Mouse (Mus musculus): ENCODE results near the gene Gamt. TPM values are rescaled to one million over a fixed set of nuclear protein-coding genes. Genes with fewer than 3 reads are reported as not detected.

Gene Gamt
- polyA plus RNA-seq (2021; fragmentation: Nextera tagmentation): 42.8 and 50.7 TPM in 2 replicates
- long read RNA-seq, experiment 1, transcript Gamt-202 (6 exons, 988 nt): major isoform, 18 of 21 reads
- long read RNA-seq, experiment 1, partial matches to known transcripts: 1 of 21 reads
- long read RNA-seq, experiment 1, other reads (novel, unspliced or antisense): 0 of 21 reads
- long read RNA-seq, experiment 2, transcript Gamt-202 (6 exons, 988 nt): major isoform, 34 of 41 reads
- long read RNA-seq, experiment 2, partial matches to known transcripts: 4 of 41 reads
- long read RNA-seq, experiment 2, other reads (novel, unspliced or antisense): 3 of 41 reads

DNA sequence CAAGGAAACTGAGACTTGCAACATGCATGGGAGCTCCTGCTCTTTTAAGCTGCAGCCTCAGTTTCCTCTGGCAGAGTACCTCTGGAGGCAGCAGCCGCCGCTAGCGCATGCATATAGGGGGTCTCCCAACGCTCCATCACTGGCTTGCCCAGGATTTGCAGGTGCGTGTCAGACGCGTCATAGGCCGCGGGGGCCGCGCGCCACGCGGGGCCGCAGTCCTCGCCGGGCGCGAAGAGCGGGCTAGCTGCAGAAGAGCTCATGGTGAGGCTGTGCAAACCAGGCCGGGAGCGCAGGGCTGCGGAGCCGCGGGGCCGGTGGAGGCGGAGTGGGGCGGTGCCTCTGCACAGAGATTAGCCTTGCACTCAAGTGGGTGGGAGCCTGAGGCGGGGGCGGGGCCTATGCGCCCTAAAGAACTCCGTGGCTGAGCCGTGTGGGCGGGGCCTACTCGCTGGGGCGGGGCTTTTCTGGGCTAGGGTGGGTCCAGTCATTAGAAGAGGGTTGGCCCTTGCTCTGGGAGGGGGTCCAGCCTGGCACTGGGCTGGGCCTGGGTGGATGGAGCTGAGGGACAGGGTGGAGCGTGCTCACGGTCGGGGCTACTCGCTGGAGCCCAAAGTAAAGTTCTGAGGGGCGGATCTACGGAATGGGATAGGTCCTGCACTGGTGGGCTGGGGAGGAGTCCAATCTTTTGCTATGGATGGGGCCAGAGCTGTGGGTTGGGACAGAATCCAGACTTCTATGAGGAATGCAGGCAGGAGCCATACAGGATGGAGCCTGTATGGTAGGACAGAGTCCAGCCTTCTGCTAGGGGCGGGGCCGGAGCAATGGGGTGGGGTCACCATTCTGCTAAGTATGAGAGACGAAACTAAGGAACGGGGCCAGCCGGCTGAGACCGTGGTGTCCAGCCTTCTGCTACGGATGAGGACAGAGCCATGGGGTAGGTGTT lies at the start of gene Gamt, which contains the start of gene Dazap1:
Gene Gamt, minus strand, starts transcription at position 371 of the 943 bp plus-strand sequence.
Gene Dazap1, plus strand, starts transcription at position 845 of the 943 bp plus-strand sequence.

DNA sequence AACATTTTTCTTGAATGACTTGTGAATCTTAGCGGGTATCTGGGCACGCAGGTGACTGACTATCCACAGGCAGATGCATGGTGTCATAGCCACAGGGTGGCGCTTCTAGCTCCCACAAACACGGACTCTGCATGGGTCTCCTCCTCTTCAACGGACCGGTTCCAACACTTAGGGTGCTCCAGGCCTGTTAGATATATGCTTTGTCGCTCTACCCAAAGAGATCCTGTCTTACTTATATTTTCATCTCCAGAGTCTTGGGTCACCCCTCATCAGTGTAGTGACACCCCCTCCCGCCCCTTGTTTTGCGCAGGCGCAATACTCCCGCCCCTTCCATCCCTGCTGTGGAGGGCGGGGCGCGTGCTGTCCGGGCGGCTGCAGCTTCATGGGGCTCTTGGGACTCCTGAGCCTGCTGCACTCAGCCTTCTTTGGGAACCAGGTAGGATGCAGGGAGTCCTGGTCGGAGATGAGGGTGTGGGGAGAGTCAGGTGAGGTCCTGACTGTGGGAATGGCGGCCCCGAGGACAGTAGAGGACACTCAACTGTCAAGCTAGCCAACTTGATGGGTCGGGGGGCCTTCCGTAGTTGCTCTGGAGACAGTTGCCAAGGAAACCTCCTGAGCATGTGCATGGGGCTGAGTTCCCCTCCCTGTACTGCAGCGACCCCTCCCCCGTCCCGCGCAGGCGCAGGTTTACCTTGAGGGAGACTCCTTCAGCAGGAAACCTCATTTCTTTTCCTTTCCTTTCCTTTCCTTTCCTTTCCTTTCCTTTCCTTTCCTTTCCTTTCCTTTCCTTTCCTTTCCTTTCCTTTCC lies 35.0 kb upstream of the Gamt start, which contains the start of gene Apc2:
Gene Apc2, plus strand, starts transcription at position 360 of the 808 bp plus-strand sequence.

DNA sequence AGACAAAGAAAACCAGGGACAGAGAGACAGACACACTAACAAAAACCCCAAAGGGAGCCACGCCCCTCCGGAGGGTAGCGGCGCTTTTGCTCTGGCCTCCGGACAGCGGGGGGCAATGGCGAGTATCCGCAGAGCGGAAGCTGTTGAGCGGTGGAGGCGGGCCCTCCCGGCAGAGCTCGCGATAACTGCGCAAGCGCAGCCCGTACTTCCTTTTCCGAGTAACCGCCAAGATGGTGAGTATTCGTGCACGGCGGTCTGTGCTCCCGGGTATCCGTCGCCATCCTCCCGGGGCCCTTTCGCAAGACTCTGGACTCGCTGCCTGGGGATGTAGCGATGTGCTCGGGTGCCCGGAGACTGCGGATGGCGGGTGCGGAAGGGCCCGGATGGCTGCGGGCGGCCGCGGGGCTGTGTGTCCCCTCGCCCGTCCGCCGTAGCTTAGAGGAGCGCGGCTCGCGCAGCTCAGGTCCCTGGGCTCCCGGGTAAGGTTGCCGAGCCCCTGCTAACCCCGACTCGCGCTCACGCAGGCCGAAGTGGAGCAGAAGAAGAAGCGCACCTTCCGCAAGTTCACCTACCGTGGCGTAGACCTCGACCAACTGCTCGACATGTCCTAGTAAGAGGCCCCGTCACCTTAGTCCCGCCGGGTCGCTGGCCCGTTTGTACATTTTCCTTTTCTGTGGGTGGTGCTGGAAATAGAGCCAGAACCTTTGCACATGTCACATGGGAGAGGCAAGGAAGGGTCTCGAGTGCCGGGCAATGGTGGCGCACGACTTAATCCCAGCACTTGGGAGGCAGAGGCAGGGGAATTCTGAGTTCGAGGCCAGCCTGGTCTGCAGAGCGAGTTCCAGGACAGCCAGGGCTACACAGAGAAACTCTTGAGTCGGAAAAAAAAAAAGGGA lies 31.7 kb upstream of the Gamt start, which contains the start of gene Rps15:
Gene Rps15, plus strand, starts transcription at position 203 of the 896 bp plus-strand sequence.

GRCm38 (mm10) chr10:80248971-80249640 lies 11.7 kb downstream of the Gamt start, which contains the start of gene Ndufs7:
TSS of gene Ndufs7 (plus strand) at chr10:80249121.

DNA sequence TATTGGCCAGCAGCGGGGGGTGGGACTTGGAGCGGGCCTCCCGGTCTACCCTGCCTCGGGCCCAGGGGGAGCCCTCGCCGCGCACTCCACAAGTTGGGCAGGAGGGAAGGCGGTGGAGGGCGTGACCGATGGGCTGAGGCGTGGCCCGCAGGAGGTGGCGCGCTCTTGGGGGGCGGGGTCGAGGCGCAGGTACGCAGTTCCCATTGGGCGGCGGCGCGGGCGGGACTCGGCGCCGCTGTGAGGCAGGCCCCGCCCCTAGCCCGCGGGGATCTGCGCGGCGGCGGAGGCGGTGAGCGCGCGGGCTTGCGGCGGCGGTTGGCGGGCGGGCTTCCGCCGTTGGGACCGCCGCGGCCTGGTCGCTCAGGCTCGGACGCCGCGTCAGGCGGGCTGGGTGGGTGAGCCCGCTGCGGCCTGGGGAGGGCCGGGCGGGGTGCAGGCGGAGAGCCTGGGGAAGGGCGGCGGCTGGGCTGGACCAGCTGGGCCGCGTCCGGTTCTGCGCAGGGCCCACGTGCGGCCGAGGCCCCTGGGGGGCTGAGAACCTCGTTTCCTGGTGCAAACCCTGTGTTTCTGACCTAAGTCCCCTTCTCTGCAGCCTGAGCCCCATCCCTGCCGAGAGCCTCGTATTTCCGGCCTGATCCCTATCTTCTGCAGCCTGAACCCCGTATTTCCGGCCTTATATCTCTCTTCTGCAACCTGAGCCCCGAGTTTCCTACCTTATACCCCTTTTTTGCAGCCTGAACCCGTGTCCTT lies 34.2 kb downstream of the Gamt start, which contains the start of gene Mum1:
Gene Mum1, plus strand, starts transcription at position 19 of the 750 bp plus-strand sequence.

Other genes starting within 250 kb of the Gamt start
- 1.1 and 1.3 TPM in 2 replicates for gene Arhgap45, start 244.4 kb downstream of the Gamt start, polyA plus RNA-seq (2021; fragmentation: Nextera tagmentation)
- 196 and 262 TPM in 2 replicates for gene Polr2e, start 221.2 kb downstream of the Gamt start, polyA plus RNA-seq (2021; fragmentation: Nextera tagmentation)
- 1,067 and 1,120 TPM in 2 replicates for gene Gpx4, start 213.8 kb downstream of the Gamt start, polyA plus RNA-seq (2021; fragmentation: Nextera tagmentation)
- gene Sbno2, start 155.4 kb downstream of the Gamt start, polyA plus RNA-seq (2021; fragmentation: Nextera tagmentation): 2.7 and 3.4 TPM in 2 replicates
- 13.1 and 20.8 TPM in 2 replicates for gene Stk11, start 145.2 kb downstream of the Gamt start, polyA plus RNA-seq (2021; fragmentation: Nextera tagmentation)
- gene Atp5d, start 122.4 kb downstream of the Gamt start, polyA plus RNA-seq (2021; fragmentation: Nextera tagmentation): 898 and 915 TPM in 2 replicates
- 43.4 and 61.5 TPM in 2 replicates for gene Cbarp, start 120.2 kb downstream of the Gamt start, polyA plus RNA-seq (2021; fragmentation: Nextera tagmentation)
- 4.7 and 33.2 TPM in 2 replicates for gene Midn, start 112.7 kb downstream of the Gamt start, polyA plus RNA-seq (2021; fragmentation: Nextera tagmentation)
- 150 and 175 TPM in 2 replicates for gene Cirbp, start 95.0 kb downstream of the Gamt start, polyA plus RNA-seq (2021; fragmentation: Nextera tagmentation)
- 10.2 and 10.3 TPM in 2 replicates for gene 1600002K03Rik, start 88.1 kb downstream of the Gamt start, polyA plus RNA-seq (2021; fragmentation: Nextera tagmentation)
- gene Efna2, start 81.5 kb downstream of the Gamt start, polyA plus RNA-seq (2021; fragmentation: Nextera tagmentation): 4.3 and 7.8 TPM in 2 replicates
- gene Mum1, start 34.6 kb downstream of the Gamt start, polyA plus RNA-seq (2021; fragmentation: Nextera tagmentation): 21.6 and 22.7 TPM in 2 replicates
- gene Ndufs7, start 11.9 kb downstream of the Gamt start, polyA plus RNA-seq (2021; fragmentation: Nextera tagmentation): 803 and 960 TPM in 2 replicates
- 3.4 and 7.6 TPM in 2 replicates for gene Dazap1, start 474 bp upstream of the Gamt start, polyA plus RNA-seq (2021; fragmentation: Nextera tagmentation)
- 2,777 and 3,387 TPM in 2 replicates for gene Rps15, start 31.4 kb upstream of the Gamt start, polyA plus RNA-seq (2021; fragmentation: Nextera tagmentation)
- 14.9 and 23.3 TPM in 2 replicates for gene Apc2, start 35.0 kb upstream of the Gamt start, polyA plus RNA-seq (2021; fragmentation: Nextera tagmentation)
- gene 2310011J03Rik, start 59.5 kb upstream of the Gamt start, polyA plus RNA-seq (2021; fragmentation: Nextera tagmentation): 45.3 and 52.5 TPM in 2 replicates
- gene Pcsk4, start 68.5 kb upstream of the Gamt start, polyA plus RNA-seq (2021; fragmentation: Nextera tagmentation): 3.7 and 4.3 TPM in 2 replicates
- gene Reep6, start 68.9 kb upstream of the Gamt start, polyA plus RNA-seq (2021; fragmentation: Nextera tagmentation): 8.9 and 10.0 TPM in 2 replicates
- 4.1 and 6.3 TPM in 2 replicates for gene Adamtsl5, start 87.4 kb upstream of the Gamt start, polyA plus RNA-seq (2021; fragmentation: Nextera tagmentation)
- gene Plk5, start 95.4 kb upstream of the Gamt start, polyA plus RNA-seq (2021; fragmentation: Nextera tagmentation): 17.5 and 30.6 TPM in 2 replicates
- 2.4 and 2.6 TPM in 2 replicates for gene Mex3d, start 126.6 kb upstream of the Gamt start, polyA plus RNA-seq (2021; fragmentation: Nextera tagmentation)
- 40.7 and 66.9 TPM in 2 replicates for gene Mbd3, start 138.5 kb upstream of the Gamt start, polyA plus RNA-seq (2021; fragmentation: Nextera tagmentation)
- 1,219 and 1,315 TPM in 2 replicates for gene Uqcr11, start 145.8 kb upstream of the Gamt start, polyA plus RNA-seq (2021; fragmentation: Nextera tagmentation)
- 3.9 and 15.6 TPM in 2 replicates for gene Tcf3, start 172.6 kb upstream of the Gamt start, polyA plus RNA-seq (2021; fragmentation: Nextera tagmentation)
- not detected in 2 replicates for gene Onecut3, start 233.8 kb upstream of the Gamt start, polyA plus RNA-seq (2021; fragmentation: Nextera tagmentation)

Data from left cerebral cortex, adult 6 months (tissue).